Mouse (Mus musculus) heart, adult 2 months (tissue): ENCODE results near the gene Thsd7a. TPM values are rescaled to one million over a fixed set of nuclear protein-coding genes. Genes with fewer than 3 reads are reported as not detected.

Source experiments
- DNase-seq, 2 experiments: peaks; one replicate each; pipeline ENCODE4 v3.0.0; 2021
- H3K27ac ChIP-seq: fragments of 200-600 bp; 2 replicates; pipeline ENCODE4 v1.8.1; 2022
- H3K27me3 ChIP-seq: fragments of 200-500 bp; 2 replicates; pipeline ENCODE4 v1.6.1; 2012; ENCODE audit warnings: mild to moderate bottlenecking, low read length, inconsistent platforms, mixed read lengths; ENCODE audit not compliant: control insufficient read depth, insufficient read depth
- H3K36me3 ChIP-seq: fragments of 200-500 bp; 2 replicates; pipeline ENCODE4 v1.6.1; 2012; ENCODE audit warnings: low read length, inconsistent platforms; ENCODE audit not compliant: control insufficient read depth, insufficient read depth
- H3K4me1 ChIP-seq: fragments of 200-500 bp; 2 replicates; pipeline ENCODE4 v1.6.1; 2011; ENCODE audit warnings: low read length; ENCODE audit not compliant: control insufficient read depth, insufficient read depth
- H3K4me3 ChIP-seq: fragments of 200-600 bp; 2 replicates; pipeline ENCODE4 v1.8.1; 2022
- H3K79me2 ChIP-seq: fragments of 200-500 bp; replicated peaks from 2 replicates; pipeline ENCODE4 v1.6.1; 2012; ENCODE audit warnings: mild to moderate bottlenecking, inconsistent platforms, low read length, moderate library complexity, mixed read lengths; ENCODE audit not compliant: control insufficient read depth, insufficient read depth
- H3K9ac ChIP-seq: fragments of 200-500 bp; 2 replicates; pipeline ENCODE4 v1.6.1; 2012; ENCODE audit warnings: low read depth, mild to moderate bottlenecking, control low read depth, inconsistent platforms, low read length, mixed read lengths
- CTCF ChIP-seq: fragments of 200-600 bp; IDR thresholded peaks from 2 replicates; pipeline ENCODE4 v1.8.1; 2022; ENCODE audit warnings: antibody characterized with exemption, mild to moderate bottlenecking, moderate library complexity
- EP300 ChIP-seq: fragments of 200-500 bp; IDR thresholded peaks from 2 replicates; pipeline ENCODE4 v1.6.1; 2011; ENCODE audit warnings: low read depth, low read length, control low read depth; ENCODE audit not compliant: insufficient read depth
- POLR2A ChIP-seq: fragments of 200-500 bp; IDR thresholded peaks from 2 replicates; pipeline ENCODE4 v1.6.1; 2011; ENCODE audit warnings: mild to moderate bottlenecking, low read depth, low read length, control low read depth; ENCODE audit not compliant: insufficient read depth
- WGBS: fragments of 180-500 bp; shearing (Covaris S2); methylation state at CpG from one replicate; pipeline ENCODE4 v1.1.7; 2018; 5-methylcytosine and 5-hydroxymethylcytosine counted together
- intact Hi-C: fragments of 180-260 bp; cut with DNase I; formaldehyde crosslinking; loops from one replicate; pipeline ENCODE4 v1.15.1; 2025
- long read RNA-seq: library from polyadenylated mRNA; stranded (forward); transcript quantifications from one replicate; pipeline ENCODE4 v2.0.0, GENCODE M21; 2021
- polyA plus RNA-seq: library from polyadenylated mRNA; depleted of rRNA; stranded (reverse); fragments of >200 nt; gene quantifications from 2 replicates; pipeline ENCODE4 v1.2.3, GENCODE M21; 2012; rRNA removed
- total RNA-seq, 2 experiments: library from RNA; stranded (reverse); gene quantifications; 2 replicates each; pipeline ENCODE4 v1.2.3; 2021

Gene Thsd7a
- total RNA-seq (10 to 100 TPM in 1 of 2 experiments, 1 to 10 TPM in 1; 9.4 to 13.9 TPM), polyA plus RNA-seq (1.8 and 3.9 TPM in 2 replicates)
- long read RNA-seq, partial matches to known transcripts, result 3 of 6 reads
- long read RNA-seq, other reads (novel, unspliced or antisense), result 3 of 6 reads

GRCm38 (mm10) chr6:12748787-12749530 is at the start of gene Thsd7a:
TSS of gene Thsd7a (minus strand) at chr6:12749410.
- TF ChIP-seq POLR2A (no peak), CTCF (peak; percentile 42), EP300 (no peak)
- Histone ChIP-seq H3K27ac (peak within 1 kb of the TSS; percentile 77), H3K79me2 (no peaks in the 10 kb centered on the region), H3K9ac (peak within 1 kb of the TSS; percentile 79), H3K27me3 (no peaks in the 10 kb centered on the region), H3K36me3 (peaks cover 1% of the 10 kb centered on the region; the same call in 1 of the 2 replicates), H3K4me3 (peak within 1 kb of the TSS; percentile 61), H3K4me1 (peaks cover 4% of the 10 kb centered on the region)
- peak; percentile 70 to 76 for DNase-seq
- WGBS, result under 1% methylated on average over 56 of the region's 56 CpGs
- intact Hi-C loops, result loop anchor here (10.0 kb wide), 2 partner anchors 204 to 394 kb away; no protein-coding TSS in a partner anchor

GRCm38 (mm10) chr6:12787129-12787528 is 37.9 kb upstream of the Thsd7a start:
- TF ChIP-seq EP300 (no peak), CTCF (no peak), POLR2A (no peak)
- no peaks in the 10 kb centered on the region for H3K36me3 ChIP-seq
- intact Hi-C loops, result no loop called here

GRCm38 (mm10) chr6:12786378-12786982 is 37.3 kb upstream of the Thsd7a start:
- Histone ChIP-seq H3K79me2 (no peaks in the 10 kb centered on the region), H3K9ac (no peak overlapping the region), H3K27me3 (no peaks in the 10 kb centered on the region), H3K36me3 (no peaks in the 10 kb centered on the region), H3K4me3 (no peak overlapping the region), H3K27ac (no peak overlapping the region), H3K4me1 (no peaks in the 10 kb centered on the region)
- DNase-seq, result no peak
- TF ChIP-seq CTCF, result no peak
- TF ChIP-seq POLR2A, result no peak
- TF ChIP-seq EP300, result no peak
- intact Hi-C loops, result no loop called here
- WGBS, result 80% methylated on average over 2 of the region's 2 CpGs

More at GRCm38 (mm10) chr6:12787129-12787528, 37.9 kb upstream of the Thsd7a start:
- no peak overlapping the region for H3K9ac ChIP-seq
- no peak overlapping the region for H3K27ac ChIP-seq
- no peak overlapping the region for H3K4me3 ChIP-seq
- H3K79me2 ChIP-seq, result no peaks in the 10 kb centered on the region
- no peak for DNase-seq
- 75% methylated on average over 2 of the region's 2 CpGs for WGBS
- no peaks in the 10 kb centered on the region for H3K27me3 ChIP-seq
- no peaks in the 10 kb centered on the region for H3K4me1 ChIP-seq

- Histone ChIP-seq H3K4me1 (no peaks in the 10 kb centered on the region), H3K27ac (no peak overlapping the region), H3K36me3 (no peaks in the 10 kb centered on the region), H3K79me2 (no peaks in the 10 kb centered on the region), H3K4me3 (no peak overlapping the region), H3K9ac (no peak overlapping the region), H3K27me3 (no peaks in the 10 kb centered on the region)
- DNase-seq, result no peak
- intact Hi-C loops, result no loop called here
- TF ChIP-seq CTCF (no peak), POLR2A (no peak), EP300 (no peak)
- WGBS, result 76% methylated on average over 8 of the region's 8 CpGs
These were observed 35.9 kb upstream of the Thsd7a start for GRCm38 (mm10) chr6:12784918-12785618.

- TF ChIP-seq EP300 (no peak), CTCF (no peak), POLR2A (no peak)
- DNase-seq, result no peak
- no peaks in the 10 kb centered on the region for H3K79me2 ChIP-seq
- no peaks in the 10 kb centered on the region for H3K36me3 ChIP-seq
- H3K27ac ChIP-seq, result no peak overlapping the region
- no peak overlapping the region for H3K4me3 ChIP-seq
- H3K4me1 ChIP-seq, result no peaks in the 10 kb centered on the region
- no peak overlapping the region for H3K9ac ChIP-seq
- intact Hi-C loops, result no loop called here
- no peaks in the 10 kb centered on the region for H3K27me3 ChIP-seq
- WGBS, result 53% methylated on average over 2 of the region's 2 CpGs
These were observed 23.6 kb upstream of the Thsd7a start for GRCm38 (mm10) chr6:12772799-12773198.

GRCm38 (mm10) chr6:12765191-12765590 is 16.0 kb upstream of the Thsd7a start:
- Histone ChIP-seq H3K4me3 (no peak overlapping the region), H3K27me3 (no peaks in the 10 kb centered on the region), H3K9ac (no peak overlapping the region), H3K79me2 (no peaks in the 10 kb centered on the region), H3K4me1 (no peaks in the 10 kb centered on the region), H3K36me3 (no peaks in the 10 kb centered on the region), H3K27ac (no peak overlapping the region)
- intact Hi-C loops, result no loop called here
- 71% methylated on average over 6 of the region's 6 CpGs for WGBS
- no peak for DNase-seq
- TF ChIP-seq CTCF (no peak), POLR2A (no peak), EP300 (no peak)
